Mouse (Mus musculus) intestine, embryonic 15.5 days (tissue): Measurements from ENCODE around the gene Cfap54. TPM values are rescaled to one million over a fixed set of nuclear protein-coding genes. Genes with fewer than 3 reads are reported as not detected.
A peak's percentile ranks its signal among the peaks of the same experiment; 100 is the strongest.

Experiments used
- ATAC-seq: fragments of 200-750 bp; cut with Nextera tagmentation; 2 replicates; pipeline ENCODE4 v1.8.0; 2017; ENCODE audit warnings: moderate TSS enrichment, moderate library complexity
- H3K27ac ChIP-seq: fragments of 300-500 bp; sonication (generic); 2 replicates; pipeline ENCODE4 v1.5.1; 2015; ENCODE audit warnings: mild to moderate bottlenecking, inconsistent platforms
- H3K27me3 ChIP-seq: fragments of 300-500 bp; sonication (generic); replicated peaks from 2 replicates; pipeline ENCODE4 v1.6.1; 2015; ENCODE audit warnings: inconsistent platforms
- H3K36me3 ChIP-seq: fragments of 300-500 bp; sonication (generic); 2 replicates; pipeline ENCODE4 v1.6.1; 2015; ENCODE audit warnings: inconsistent platforms
- H3K4me1 ChIP-seq: fragments of 300-500 bp; sonication (generic); replicated peaks from 2 replicates; pipeline ENCODE4 v1.6.1; 2015; ENCODE audit warnings: inconsistent platforms
- H3K4me2 ChIP-seq: fragments of 300-500 bp; sonication (generic); replicated peaks from 2 replicates; pipeline ENCODE4 v1.6.1; 2015; ENCODE audit warnings: mild to moderate bottlenecking, inconsistent platforms
- H3K4me3 ChIP-seq: fragments of 300-500 bp; sonication (generic); replicated peaks from 2 replicates; pipeline ENCODE4 v1.5.1; 2015; ENCODE audit warnings: inconsistent platforms
- H3K9ac ChIP-seq: fragments of 300-500 bp; sonication (generic); 2 replicates; pipeline ENCODE4 v1.6.1; 2015; ENCODE audit warnings: inconsistent platforms
- H3K9me3 ChIP-seq: fragments of 300-500 bp; sonication (generic); 2 replicates; pipeline ENCODE4 v1.6.1; 2016; ENCODE audit warnings: inconsistent platforms
- WGBS: fragments of 180-500 bp; shearing (Covaris S2); methylation state at CpG from one replicate; pipeline ENCODE4 v1.1.7; 2015; 5-methylcytosine and 5-hydroxymethylcytosine counted together
- polyA plus RNA-seq: library from polyadenylated mRNA; unstranded; fragments of >200 nt; fragmentation: Nextera tagmentation; extraction: Ambion mirVana; gene quantifications from 2 replicates; pipeline ENCODE4 v1.2.1, GENCODE M21; 2015

Gene Cfap54
- polyA plus RNA-seq, 1 experiment from 2014 or later: 0.16 TPM

- Histone ChIP-seq H3K36me3 (no peaks in the 10 kb centered on the region), H3K4me2 (no peak overlapping the region), H3K9me3 (no peaks in the 10 kb centered on the region), H3K27me3 (no peaks in the 10 kb centered on the region), H3K4me1 (no peaks in the 10 kb centered on the region), H3K27ac (no peak overlapping the region), H3K9ac (no peak overlapping the region), H3K4me3 (no peak overlapping the region)
- ATAC-seq: no peak
- WGBS: 72% methylated on average over 9 of the region's 9 CpGs
Measured at GRCm38 (mm10) chr10:93070121-93070898, 11.1 kb downstream of the Cfap54 start.

- H3K4me2 ChIP-seq: no peak overlapping the region
- no peaks in the 10 kb centered on the region for H3K27me3 ChIP-seq
- 66% methylated on average over 6 of the region's 6 CpGs for WGBS
- no peak overlapping the region for H3K27ac ChIP-seq
- no peak for ATAC-seq
- no peaks in the 10 kb centered on the region for H3K4me1 ChIP-seq
- H3K4me3 ChIP-seq: no peak overlapping the region
- no peaks in the 10 kb centered on the region for H3K36me3 ChIP-seq
- H3K9ac ChIP-seq: no peak overlapping the region
- no peaks in the 10 kb centered on the region for H3K9me3 ChIP-seq
Measured at GRCm38 (mm10) chr10:93069721-93070120, 11.7 kb downstream of the Cfap54 start.

- no peaks in the 10 kb centered on the region for H3K9me3 ChIP-seq
- peak; percentile 89 for ATAC-seq
- H3K4me3 ChIP-seq: no peak overlapping the region
- no peak overlapping the region for H3K9ac ChIP-seq
- no peaks in the 10 kb centered on the region for H3K4me1 ChIP-seq
- no peak overlapping the region for H3K27ac ChIP-seq
- no peaks in the 10 kb centered on the region for H3K36me3 ChIP-seq
- WGBS: 68% methylated on average over 6 of the region's 6 CpGs
- no peak overlapping the region for H3K4me2 ChIP-seq
- H3K27me3 ChIP-seq: no peaks in the 10 kb centered on the region
Measured at GRCm38 (mm10) chr10:93069041-93069679, 12.3 kb downstream of the Cfap54 start.

GRCm38 (mm10) chr10:93064973-93065372 is 16.4 kb downstream of the Cfap54 start:
- no peak overlapping the region for H3K9ac ChIP-seq
- H3K4me2 ChIP-seq: no peak overlapping the region
- no peak overlapping the region for H3K27ac ChIP-seq
- no peak overlapping the region for H3K4me3 ChIP-seq
- H3K4me1 ChIP-seq: no peaks in the 10 kb centered on the region
- H3K36me3 ChIP-seq: no peaks in the 10 kb centered on the region
- no peaks in the 10 kb centered on the region for H3K9me3 ChIP-seq
- no peaks in the 10 kb centered on the region for H3K27me3 ChIP-seq
- no peak for ATAC-seq
- 92% methylated on average over 10 of the region's 10 CpGs for WGBS

GRCm38 (mm10) chr10:93063576-93063975 is 17.8 kb downstream of the Cfap54 start:
- H3K9me3 ChIP-seq: no peaks in the 10 kb centered on the region
- H3K4me1 ChIP-seq: no peaks in the 10 kb centered on the region
- no peak overlapping the region for H3K27ac ChIP-seq
- no peak overlapping the region for H3K4me2 ChIP-seq
- H3K27me3 ChIP-seq: no peaks in the 10 kb centered on the region
- H3K4me3 ChIP-seq: no peak overlapping the region
- 53% methylated on average over 3 of the region's 3 CpGs for WGBS
- no peaks in the 10 kb centered on the region for H3K36me3 ChIP-seq
- H3K9ac ChIP-seq: no peak overlapping the region
- peak; percentile 72 for ATAC-seq

- Histone ChIP-seq H3K36me3 (no peaks in the 10 kb centered on the region), H3K9ac (no peak overlapping the region), H3K27me3 (no peaks in the 10 kb centered on the region), H3K4me3 (no peak overlapping the region), H3K4me1 (no peaks in the 10 kb centered on the region), H3K27ac (no peak overlapping the region), H3K4me2 (no peak overlapping the region), H3K9me3 (no peaks in the 10 kb centered on the region)
- no peak for ATAC-seq
- 76% methylated on average over 4 of the region's 4 CpGs for WGBS
Measured at GRCm38 (mm10) chr10:93062395-93062794, 19.0 kb downstream of the Cfap54 start.

GRCm38 (mm10) chr10:93053867-93054266 is 27.6 kb downstream of the Cfap54 start:
- Histone ChIP-seq H3K4me3 (no peak overlapping the region), H3K9ac (no peak overlapping the region), H3K4me2 (no peak overlapping the region), H3K36me3 (no peaks in the 10 kb centered on the region), H3K27ac (no peak overlapping the region), H3K27me3 (no peaks in the 10 kb centered on the region), H3K9me3 (no peaks in the 10 kb centered on the region), H3K4me1 (no peaks in the 10 kb centered on the region)
- ATAC-seq: no peak
- WGBS: 78% methylated on average over 6 of the region's 6 CpGs

- H3K4me3 ChIP-seq: no peak overlapping the region
- no peaks in the 10 kb centered on the region for H3K4me1 ChIP-seq
- no peaks in the 10 kb centered on the region for H3K27me3 ChIP-seq
- ATAC-seq: no peak
- 74% methylated on average over 4 of the region's 4 CpGs for WGBS
- no peaks in the 10 kb centered on the region for H3K9me3 ChIP-seq
- no peak overlapping the region for H3K9ac ChIP-seq
- no peak overlapping the region for H3K4me2 ChIP-seq
- no peaks in the 10 kb centered on the region for H3K36me3 ChIP-seq
- H3K27ac ChIP-seq: no peak overlapping the region
Measured at GRCm38 (mm10) chr10:93053315-93053714, 28.1 kb downstream of the Cfap54 start.

- H3K36me3 ChIP-seq: no peaks in the 10 kb centered on the region
- no peak overlapping the region for H3K27ac ChIP-seq
- no peaks in the 10 kb centered on the region for H3K4me1 ChIP-seq
- peak; percentile 69; the same call in 1 of the 2 replicates for ATAC-seq
- no peak overlapping the region for H3K9ac ChIP-seq
- 34% methylated on average over 13 of the region's 13 CpGs for WGBS
- H3K27me3 ChIP-seq: no peaks in the 10 kb centered on the region
- H3K4me2 ChIP-seq: peak overlapping the region; percentile 41
- H3K4me3 ChIP-seq: no peak overlapping the region
- no peaks in the 10 kb centered on the region for H3K9me3 ChIP-seq
Measured at GRCm38 (mm10) chr10:93051016-93051726, 30.2 kb downstream of the Cfap54 start.

- Histone ChIP-seq H3K4me3 (no peak overlapping the region), H3K9me3 (no peaks in the 10 kb centered on the region), H3K9ac (no peak overlapping the region), H3K27me3 (no peaks in the 10 kb centered on the region), H3K4me1 (no peaks in the 10 kb centered on the region), H3K36me3 (no peaks in the 10 kb centered on the region), H3K4me2 (no peak overlapping the region), H3K27ac (no peak overlapping the region)
- WGBS: 62% methylated on average over 3 of the region's 3 CpGs
- no peak for ATAC-seq
Measured at GRCm38 (mm10) chr10:93050571-93050970, 30.8 kb downstream of the Cfap54 start.

- Histone ChIP-seq H3K4me2 (no peak overlapping the region), H3K4me3 (no peak overlapping the region), H3K4me1 (no peaks in the 10 kb centered on the region), H3K27ac (no peak overlapping the region), H3K27me3 (no peaks in the 10 kb centered on the region), H3K9ac (no peak overlapping the region), H3K9me3 (no peaks in the 10 kb centered on the region), H3K36me3 (no peaks in the 10 kb centered on the region)
- 88% methylated on average over 10 of the region's 10 CpGs for WGBS
- ATAC-seq: no peak
Measured at GRCm38 (mm10) chr10:93043195-93043594, 38.2 kb downstream of the Cfap54 start.

- no peak for ATAC-seq
- no peak overlapping the region for H3K4me2 ChIP-seq
- H3K27ac ChIP-seq: no peak overlapping the region
- no peak overlapping the region for H3K9ac ChIP-seq
- no peaks in the 10 kb centered on the region for H3K4me1 ChIP-seq
- no peaks in the 10 kb centered on the region for H3K9me3 ChIP-seq
- H3K36me3 ChIP-seq: no peaks in the 10 kb centered on the region
- no peak overlapping the region for H3K4me3 ChIP-seq
- H3K27me3 ChIP-seq: no peaks in the 10 kb centered on the region
- WGBS: 80% methylated on average over 3 of the region's 3 CpGs
Measured at GRCm38 (mm10) chr10:93041850-93042249, 39.6 kb downstream of the Cfap54 start.
